Mouse (Mus musculus) cortical plate, adult 2 months (tissue): ENCODE results near the gene Plcl2.

Experiments
- CTCF ChIP-seq: fragments of 200-500 bp; IDR thresholded peaks from 2 replicates; pipeline ENCODE4 v1.5.1; 2011; ENCODE audit warnings: mild to moderate bottlenecking, control low read depth, low read length; ENCODE audit not compliant: insufficient read depth; ENCODE audit errors: extremely low read depth
- POLR2A ChIP-seq: fragments of 200-500 bp; IDR thresholded peaks from 2 replicates; pipeline ENCODE4 v1.6.1; 2011; ENCODE audit warnings: mild to moderate bottlenecking, low read length, control low read depth; ENCODE audit not compliant: insufficient read depth; ENCODE audit errors: extremely low read depth

- TF ChIP-seq CTCF (no peak), POLR2A (no peak)
Measured at GRCm38 (mm10) chr17:50500806-50501205, 8.4 kb upstream of the Plcl2 start.
